Mouse (Mus musculus) cerebellum, postnatal 10 days (tissue): ENCODE results near the gene Eaf1.

Source experiments
- DNase-seq, 2 experiments: peaks; one replicate each; pipeline ENCODE4 v3.0.0; 2021; ENCODE audit warnings: mixed read lengths in 2 of 2

Eaf1 gene

GRCm38 (mm10) chr14:31515895-31516294 is 21.7 kb downstream of the Eaf1 start:
- no peak for DNase-seq

- DNase-seq = peak in 1 of 2 experiments; percentile 36
Measured at GRCm38 (mm10) chr14:31519165-31519564, 25.0 kb downstream of the Eaf1 start.

- no peak for DNase-seq
Measured at GRCm38 (mm10) chr14:31521318-31521717, 27.1 kb downstream of the Eaf1 start.

- DNase-seq = no peak
Measured at GRCm38 (mm10) chr14:31525040-31525810, 31.0 kb downstream of the Eaf1 start.

GRCm38 (mm10) chr14:31530847-31531246 is 36.6 kb downstream of the Eaf1 start:
- DNase-seq = no peak

- no peak for DNase-seq
Measured at GRCm38 (mm10) chr14:31531506-31532148, 37.4 kb downstream of the Eaf1 start.

- no peak for DNase-seq
Measured at GRCm38 (mm10) chr14:31532656-31533055, 38.5 kb downstream of the Eaf1 start.

- DNase-seq = peak; percentile 88 to 89
Measured at GRCm38 (mm10) chr14:31537298-31537697, 43.1 kb downstream of the Eaf1 start.

GRCm38 (mm10) chr14:31543885-31544442 is 49.8 kb downstream of the Eaf1 start:
- no peak for DNase-seq

- no peak for DNase-seq
Measured at GRCm38 (mm10) chr14:31555021-31555420, 60.8 kb downstream of the Eaf1 start.

- peak in 1 of 2 experiments; percentile 32 for DNase-seq
Measured at GRCm38 (mm10) chr14:31555963-31556434, 61.8 kb downstream of the Eaf1 start.

GRCm38 (mm10) chr14:31556526-31557260 is 62.5 kb downstream of the Eaf1 start:
- no peak for DNase-seq

- DNase-seq = peak; percentile 80 to 81
Measured at GRCm38 (mm10) chr14:31557273-31557672, 63.1 kb downstream of the Eaf1 start.

- DNase-seq = peak; percentile 63 to 70
Measured at GRCm38 (mm10) chr14:31557784-31558183, 63.6 kb downstream of the Eaf1 start.

GRCm38 (mm10) chr14:31559216-31559615 is 65.0 kb downstream of the Eaf1 start:
- DNase-seq = no peak
